Mouse (Mus musculus) forebrain, embryonic 12.5 days (tissue): ENCODE results near the gene Zwilch. TPM values are rescaled to one million over a fixed set of nuclear protein-coding genes. Genes with fewer than 3 reads are reported as not detected.

Source experiments
- ATAC-seq: fragments of 200-750 bp; cut with Nextera tagmentation; 2 replicates; pipeline ENCODE4 v1.8.0; 2017; ENCODE audit warnings: moderate TSS enrichment; ENCODE audit not compliant: low FRiP score
- H3K27ac ChIP-seq: fragments of 300-500 bp; sonication (generic); 2 replicates; pipeline ENCODE4 v1.5.1; 2016; ENCODE audit warnings: mild to moderate bottlenecking
- H3K27me3 ChIP-seq: fragments of 300-500 bp; sonication (generic); 2 replicates; pipeline ENCODE4 v1.6.1; 2016; ENCODE audit warnings: mild to moderate bottlenecking
- H3K36me3 ChIP-seq: fragments of 300-500 bp; sonication (generic); replicated peaks from 2 replicates; pipeline ENCODE4 v1.6.1; 2016; ENCODE audit warnings: mild to moderate bottlenecking
- H3K4me1 ChIP-seq: fragments of 300-500 bp; sonication (generic); 2 replicates; pipeline ENCODE4 v1.6.1; 2016
- H3K4me2 ChIP-seq: fragments of 300-500 bp; sonication (generic); 2 replicates; pipeline ENCODE4 v1.6.1; 2016; ENCODE audit warnings: mild to moderate bottlenecking, moderate library complexity
- H3K4me3 ChIP-seq: fragments of 300-500 bp; sonication (generic); replicated peaks from 2 replicates; pipeline ENCODE4 v1.5.1; 2016; ENCODE audit warnings: mild to moderate bottlenecking
- H3K9ac ChIP-seq: fragments of 300-500 bp; sonication (generic); 2 replicates; pipeline ENCODE4 v1.6.1; 2016; ENCODE audit warnings: mild to moderate bottlenecking
- H3K9me3 ChIP-seq: fragments of 300-500 bp; sonication (generic); 2 replicates; pipeline ENCODE4 v1.6.1; 2016
- WGBS: fragments of 180-500 bp; shearing (Covaris S2); methylation state at CpG from one replicate; pipeline ENCODE4 v1.1.7; 2016; 5-methylcytosine and 5-hydroxymethylcytosine counted together
- polyA plus RNA-seq: library from polyadenylated mRNA; unstranded; fragments of >200 nt; fragmentation: Nextera tagmentation; extraction: Ambion mirVana; gene quantifications from 2 replicates; pipeline ENCODE4 v1.2.1, GENCODE M21; 2016

Gene Zwilch
- polyA plus RNA-seq, 1 experiment from 2014 or later, result 31.8 TPM

- no peak overlapping the region for H3K27ac ChIP-seq
- H3K9me3 ChIP-seq, result no peaks in the 10 kb centered on the region
Observed at GRCm38 (mm10) chr9:64087461-64088235, 85.3 kb downstream of the Zwilch start.

More at GRCm38 (mm10) chr9:64087461-64088235, 85.3 kb downstream of the Zwilch start:
- ATAC-seq, result peak; percentile 53; the same call in 1 of the 2 replicates
- Histone ChIP-seq H3K4me1 (peaks cover 17% of the 10 kb centered on the region), H3K9ac (no peak overlapping the region), H3K27me3 (peaks cover 40% of the 10 kb centered on the region), H3K36me3 (no peaks in the 10 kb centered on the region), H3K4me2 (no peak overlapping the region), H3K4me3 (no peak overlapping the region)
- 48% methylated on average over 5 of the region's 5 CpGs for WGBS

Other genes starting within 250 kb of the Zwilch start
- 5.2 and 6.5 TPM in 2 replicates for gene Smad6, start 151.0 kb downstream of the Zwilch start, polyA plus RNA-seq
- 0.14 TPM in 1 of 2 replicates, not detected in the other for gene Lctl, start 56.0 kb downstream of the Zwilch start, polyA plus RNA-seq
- gene Rpl4, start 271 bp upstream of the Zwilch start, polyA plus RNA-seq, result 883 and 905 TPM in 2 replicates
- 35.1 and 35.9 TPM in 2 replicates for gene Snapc5, start 6.2 kb upstream of the Zwilch start, polyA plus RNA-seq
- 1.7 and 3.5 TPM in 2 replicates for gene Uchl4, start 62.1 kb upstream of the Zwilch start, polyA plus RNA-seq
- 55.5 and 56.0 TPM in 2 replicates for gene Map2k1, start 80.5 kb upstream of the Zwilch start, polyA plus RNA-seq
- gene Tipin, start 108.5 kb upstream of the Zwilch start, polyA plus RNA-seq, result 252 and 254 TPM in 2 replicates
- 24.8 and 24.9 TPM in 2 replicates for gene Dis3l, start 168.2 kb upstream of the Zwilch start, polyA plus RNA-seq
- gene Megf11, start 212.5 kb upstream of the Zwilch start, polyA plus RNA-seq, result 3.8 and 5.2 TPM in 2 replicates